Comparison of ENCODE assay signal across 24 mouse cellular contexts in genomic region chr16:44875178-44875577, GRCm38 (mm10). TPM values are rescaled to one million over a fixed set of nuclear protein-coding genes. Genes with fewer than 3 reads are reported as not detected.
A peak's percentile ranks its signal among the peaks of the same experiment; 100 is the strongest.
DNase-seq lines count a peak whose midpoint lies in the region; ATAC-seq lines count a peak whose summit lies in the region.
"Had no signal": no experiment of that assay in that cellular context is flagged by ENCODE, and none has a peak within 500 bp of the region (broad histone marks: within the 10 kb centered on the region; RNA-seq: fewer than 3 reads in every experiment).

No protein-coding gene starts in this region.

- H3K4me2 ChIP-seq in heart, embryonic 15.5 days, result no peak overlapping the region
- H3K4me2 ChIP-seq: embryonic facial prominence, embryonic 15.5 days; kidney, embryonic 15.5 days; midbrain, embryonic 12.5 days; neural tube, embryonic 13.5 days had no signal

- no peaks in the 10 kb centered on the region for H3K9me3 ChIP-seq in heart, embryonic 15.5 days (replicated peaks)
- H3K9me3 ChIP-seq: embryonic facial prominence, embryonic 15.5 days; G1E; hindbrain, embryonic 10.5 days; kidney, embryonic 15.5 days; midbrain, embryonic 12.5 days; neural tube, embryonic 13.5 days had no signal

- H3K27ac ChIP-seq in heart, embryonic 15.5 days, result no peak overlapping the region
- H3K27ac ChIP-seq: embryonic facial prominence, embryonic 15.5 days; hindbrain, embryonic 10.5 days; kidney, embryonic 15.5 days; liver, embryonic 14.5 days; midbrain, embryonic 12.5 days; neural tube, embryonic 13.5 days had no signal

- H3K4me1 ChIP-seq in heart, embryonic 15.5 days (replicated peaks), result no peaks in the 10 kb centered on the region
- H3K4me1 ChIP-seq: embryonic facial prominence, embryonic 15.5 days; kidney, embryonic 15.5 days; midbrain, embryonic 12.5 days; neural tube, embryonic 13.5 days had no signal

- intact Hi-C loops in heart, postnatal 10 days (cut with DNase I), result no loop called here

- no peak overlapping the region for H3K4me3 ChIP-seq in heart, embryonic 15.5 days
- H3K4me3 ChIP-seq: embryonic facial prominence, embryonic 15.5 days; hindbrain, embryonic 10.5 days; kidney, embryonic 15.5 days; midbrain, embryonic 12.5 days; neural tube, embryonic 13.5 days had no signal

- WGBS in heart, embryonic 15.5 days, result 26% methylated on average over 1 of the region's 1 CpGs

- H3K27me3 ChIP-seq in heart, embryonic 15.5 days, result no peaks in the 10 kb centered on the region
- H3K27me3 ChIP-seq: embryonic facial prominence, embryonic 15.5 days; kidney, embryonic 15.5 days; midbrain, embryonic 12.5 days; neural tube, embryonic 13.5 days had no signal

- peak; percentile 74; the same call in 1 of the 2 replicates for ATAC-seq in heart, embryonic 15.5 days (replicated peaks; ENCODE audit: insufficient number of reproducible peaks, insufficient read depth, low FRiP score, low read depth)
- ATAC-seq: forebrain, postnatal 0 days had no signal

- no peak overlapping the region for H3K9ac ChIP-seq in heart, embryonic 15.5 days
- H3K9ac ChIP-seq: embryonic facial prominence, embryonic 15.5 days; forebrain, postnatal 0 days; kidney, embryonic 15.5 days; liver, embryonic 14.5 days; midbrain, embryonic 12.5 days; neural tube, embryonic 13.5 days had no signal

- DNase-seq in heart, postnatal 10 days, result no peak
- DNase-seq in lung, postnatal 10 days, result peak; percentile 16
- no peak for DNase-seq in lung, adult 18-20 months
- peak; percentile 15 for DNase-seq in induced T-regulatory cell, adult 2 months (ENCODE audit: low read depth)
- peak; percentile 50 for DNase-seq in naive thymus-derived CD4-positive, alpha-beta T cell, adult 2 months (ENCODE audit: low read depth)
- no peak for DNase-seq in ovary, postnatal 36 days (ENCODE audit: low spot score)
- DNase-seq: adrenal gland, postnatal 36 days; cerebellum, adult 11-12 months; cerebellum, postnatal 25 days; forebrain, postnatal 0 days; gastrocnemius, postnatal 36 days; thymus, postnatal 36 days had no signal

- no peaks in the 10 kb centered on the region for H3K36me3 ChIP-seq in heart, embryonic 15.5 days
- H3K36me3 ChIP-seq: embryonic facial prominence, embryonic 15.5 days; G1E; hindbrain, embryonic 10.5 days; kidney, embryonic 15.5 days; midbrain, embryonic 12.5 days; neural tube, embryonic 13.5 days had no signal

RNA-seq across cellular contexts. Expression of gene Cd200r2, which starts 8.3 kb away (rescaled TPM):
- 0.06 and 0.20 TPM in 2 replicates for polyA plus RNA-seq in heart, embryonic 15.5 days (2015; fragmentation: Nextera tagmentation; extraction: Ambion mirVana)
- total RNA-seq in heart, postnatal 10 days (2021), result not detected
- total RNA-seq: adrenal gland, postnatal 36 days; forebrain, postnatal 0 days; gastrocnemius, postnatal 36 days; layer of hippocampus, postnatal 25 days; left cerebral cortex, postnatal 25 days; monocyte, adult 5-6 weeks had no signal
- polyA plus RNA-seq: embryonic facial prominence, embryonic 15.5 days; forebrain, postnatal 0 days; G1E; hindbrain, embryonic 10.5 days; kidney, embryonic 15.5 days; liver, embryonic 14.5 days; midbrain, embryonic 12.5 days; neural tube, embryonic 13.5 days; stomach, embryonic 14.5 days had no signal

Comparison
In these comparisons a context has a peak if more than half of its experiments do, and no peak if none do; other contexts are left out.
1. DNase-seq: peak in lung, postnatal 10 days (single experiment), induced T-regulatory cell, adult 2 months (single experiment) and naive thymus-derived CD4-positive, alpha-beta T cell, adult 2 months (single experiment); none in heart, postnatal 10 days (0 of 2), lung, adult 18-20 months (0 of 2) and ovary, postnatal 36 days (single experiment).